Mouse (Mus musculus) embryonic facial prominence, embryonic 13.5 days (tissue): ENCODE results near the gene Tnfsf12. TPM values are rescaled to one million over a fixed set of nuclear protein-coding genes. Genes with fewer than 3 reads are reported as not detected.

Experiments used
- ATAC-seq: fragments of 200-750 bp; cut with Nextera tagmentation; 2 replicates; pipeline ENCODE4 v1.8.0; 2017; ENCODE audit warnings: low read depth; ENCODE audit not compliant: insufficient number of reproducible peaks, insufficient read depth, low FRiP score, low TSS enrichment
- H3K27ac ChIP-seq: fragments of 300-500 bp; sonication (generic); 2 replicates; pipeline ENCODE4 v1.5.1; 2015; ENCODE audit warnings: moderate library complexity, mild to moderate bottlenecking, inconsistent platforms
- H3K27me3 ChIP-seq: fragments of 300-500 bp; sonication (generic); 2 replicates; pipeline ENCODE4 v1.6.1; 2015; ENCODE audit warnings: mild to moderate bottlenecking, inconsistent platforms
- H3K36me3 ChIP-seq: fragments of 300-500 bp; sonication (generic); 2 replicates; pipeline ENCODE4 v1.6.1; 2015; ENCODE audit warnings: mild to moderate bottlenecking, inconsistent platforms
- H3K4me1 ChIP-seq: fragments of 300-500 bp; sonication (generic); 2 replicates; pipeline ENCODE4 v1.6.1; 2015; ENCODE audit warnings: inconsistent platforms
- H3K4me2 ChIP-seq: fragments of 300-500 bp; sonication (generic); 2 replicates; pipeline ENCODE4 v1.6.1; 2015; ENCODE audit warnings: moderate library complexity, mild to moderate bottlenecking, inconsistent platforms
- H3K4me3 ChIP-seq: fragments of 300-500 bp; sonication (generic); 2 replicates; pipeline ENCODE4 v1.5.1; 2015; ENCODE audit warnings: mild to moderate bottlenecking, inconsistent platforms
- H3K9ac ChIP-seq: fragments of 300-500 bp; sonication (generic); 2 replicates; pipeline ENCODE4 v1.6.1; 2015; ENCODE audit warnings: mild to moderate bottlenecking, inconsistent platforms
- H3K9me3 ChIP-seq: fragments of 300-500 bp; sonication (generic); 2 replicates; pipeline ENCODE4 v1.6.1; 2016; ENCODE audit warnings: inconsistent platforms
- WGBS: fragments of 180-500 bp; shearing (Covaris S2); methylation state at CpG from one replicate; pipeline ENCODE4 v1.1.7; 2015; ENCODE audit warnings: mixed read lengths; 5-methylcytosine and 5-hydroxymethylcytosine counted together
- polyA plus RNA-seq: library from polyadenylated mRNA; unstranded; fragments of >200 nt; fragmentation: Nextera tagmentation; extraction: Ambion mirVana; gene quantifications from 2 replicates; pipeline ENCODE4 v1.2.1, GENCODE M21; 2015

Tnfsf12 gene
- polyA plus RNA-seq, 1 experiment from 2014 or later, result 6.4 TPM

- Histone ChIP-seq H3K4me1 (peaks cover 23% of the 10 kb centered on the region), H3K9me3 (no peaks in the 10 kb centered on the region), H3K4me2 (peak within 1 kb of the TSS; percentile 87), H3K4me3 (peak within 1 kb of the TSS; percentile 100), H3K27ac (peak within 1 kb of the TSS; percentile 98), H3K9ac (peak within 1 kb of the TSS; percentile 100), H3K36me3 (peaks cover 77% of the 10 kb centered on the region), H3K27me3 (no peaks in the 10 kb centered on the region)
- WGBS, result under 1% methylated on average over 36 of the region's 36 CpGs
- ATAC-seq, result peak; percentile 98
Measured at GRCm38 (mm10) chr11:69672211-69672706, 23.4 kb downstream of the Tnfsf12 start, which contains the start of gene Eif4a1. Eif4a1 (minus strand) TSS chr11:69672423.

GRCm38 (mm10) chr11:69671726-69672124, 23.9 kb downstream of the Tnfsf12 start:
- Histone ChIP-seq H3K27me3 (no peaks in the 10 kb centered on the region), H3K4me2 (peak overlapping the region; percentile 87), H3K9ac (peak overlapping the region; percentile 100), H3K4me1 (peaks cover 23% of the 10 kb centered on the region), H3K4me3 (peak overlapping the region; percentile 100), H3K27ac (peak overlapping the region; percentile 98), H3K36me3 (peaks cover 75% of the 10 kb centered on the region), H3K9me3 (no peaks in the 10 kb centered on the region)
- under 1% methylated on average over 43 of the region's 43 CpGs for WGBS
- peak; percentile 2; the same call in 1 of the 2 replicates for ATAC-seq

- Histone ChIP-seq H3K27me3 (no peaks in the 10 kb centered on the region), H3K9me3 (no peaks in the 10 kb centered on the region), H3K4me2 (peak overlapping the region; percentile 87), H3K27ac (peak overlapping the region; percentile 98), H3K4me1 (peaks cover 23% of the 10 kb centered on the region), H3K36me3 (peaks cover 75% of the 10 kb centered on the region), H3K4me3 (peak overlapping the region; percentile 100), H3K9ac (peak overlapping the region; percentile 100)
- under 1% methylated on average over 58 of the region's 61 CpGs for WGBS
- ATAC-seq, result peak; percentile 59
Measured at GRCm38 (mm10) chr11:69670786-69671725, 24.6 kb downstream of the Tnfsf12 start.

GRCm38 (mm10) chr11:69666665-69667005, 29.0 kb downstream of the Tnfsf12 start:
- H3K36me3 ChIP-seq, result peaks cover 70% of the 10 kb centered on the region
- peaks cover 29% of the 10 kb centered on the region for H3K4me1 ChIP-seq
- no peak overlapping the region for H3K9ac ChIP-seq
- H3K4me2 ChIP-seq, result no peak overlapping the region
- no peaks in the 10 kb centered on the region for H3K9me3 ChIP-seq
- no peaks in the 10 kb centered on the region for H3K27me3 ChIP-seq
- ATAC-seq, result no peak
- H3K4me3 ChIP-seq, result no peak overlapping the region
- whole genome bisulfite sequencing, result 81% methylated on average over 3 of the region's 3 CpGs
- H3K27ac ChIP-seq, result no peak overlapping the region

- Histone ChIP-seq H3K4me2 (no peak within 1 kb of the TSS), H3K4me3 (no peak within 1 kb of the TSS), H3K36me3 (peaks cover 70% of the 10 kb centered on the region), H3K9me3 (no peaks in the 10 kb centered on the region), H3K27ac (peak within 1 kb of the TSS; percentile 44; the same call in 1 of the 2 replicates), H3K4me1 (peaks cover 34% of the 10 kb centered on the region), H3K9ac (no peak within 1 kb of the TSS), H3K27me3 (no peaks in the 10 kb centered on the region)
- WGBS, result 26% methylated on average over 7 of the region's 7 CpGs
- ATAC-seq, result no peak
Measured at GRCm38 (mm10) chr11:69665961-69666664, 29.5 kb downstream of the Tnfsf12 start, which contains the start of gene Cd68. Cd68 (minus strand) TSS chr11:69666153.

- H3K27ac ChIP-seq, result peak overlapping the region; percentile 44; the same call in 1 of the 2 replicates
- WGBS, result 74% methylated on average over 9 of the region's 9 CpGs
- ATAC-seq, result no peak
Measured at GRCm38 (mm10) chr11:69665457-69665960, 30.1 kb downstream of the Tnfsf12 start.

GRCm38 (mm10) chr11:69664841-69665240, 30.8 kb downstream of the Tnfsf12 start:
- Histone ChIP-seq H3K9me3 (no peaks in the 10 kb centered on the region), H3K4me1 (peaks cover 27% of the 10 kb centered on the region), H3K27me3 (no peaks in the 10 kb centered on the region), H3K9ac (no peak overlapping the region), H3K36me3 (peaks cover 60% of the 10 kb centered on the region), H3K4me3 (no peak overlapping the region), H3K4me2 (no peak overlapping the region), H3K27ac (no peak overlapping the region)
- 90% methylated on average over 7 of the region's 7 CpGs for WGBS
- no peak for ATAC-seq

More at GRCm38 (mm10) chr11:69665457-69665960, 30.1 kb downstream of the Tnfsf12 start:
- Histone ChIP-seq H3K36me3 (peaks cover 67% of the 10 kb centered on the region), H3K4me1 (peaks cover 34% of the 10 kb centered on the region), H3K4me2 (no peak overlapping the region), H3K27me3 (no peaks in the 10 kb centered on the region), H3K4me3 (no peak overlapping the region), H3K9ac (no peak overlapping the region), H3K9me3 (no peaks in the 10 kb centered on the region)

- peaks cover 56% of the 10 kb centered on the region for H3K36me3 ChIP-seq
- H3K27me3 ChIP-seq, result no peaks in the 10 kb centered on the region
- H3K9ac ChIP-seq, result no peak overlapping the region
- no peaks in the 10 kb centered on the region for H3K9me3 ChIP-seq
- ATAC-seq, result no peak
- H3K27ac ChIP-seq, result peak overlapping the region; percentile 98; the same call in 1 of the 2 replicates
- H3K4me3 ChIP-seq, result no peak overlapping the region
- WGBS, result 88% methylated on average over 6 of the region's 6 CpGs
- peaks cover 18% of the 10 kb centered on the region for H3K4me1 ChIP-seq
- peak overlapping the region; percentile 61; the same call in 1 of the 2 replicates for H3K4me2 ChIP-seq
Measured at GRCm38 (mm10) chr11:69663795-69664194, 31.9 kb downstream of the Tnfsf12 start.

GRCm38 (mm10) chr11:69662967-69663671, 32.5 kb downstream of the Tnfsf12 start:
- no peaks in the 10 kb centered on the region for H3K9me3 ChIP-seq

GRCm38 (mm10) chr11:69662213-69662966, 33.3 kb downstream of the Tnfsf12 start, which contains the start of gene Mpdu1:
Mpdu1 (minus strand) TSS chr11:69662642.
- under 1% methylated on average over 48 of the region's 48 CpGs for WGBS
- H3K27ac ChIP-seq, result peak within 1 kb of the TSS; percentile 98
- peak within 1 kb of the TSS; percentile 74 for H3K9ac ChIP-seq
- H3K4me2 ChIP-seq, result peak within 1 kb of the TSS; percentile 61
- no peaks in the 10 kb centered on the region for H3K9me3 ChIP-seq
- peaks cover 56% of the 10 kb centered on the region for H3K36me3 ChIP-seq
- H3K4me1 ChIP-seq, result peaks cover 16% of the 10 kb centered on the region
- H3K4me3 ChIP-seq, result peak within 1 kb of the TSS; percentile 57
- ATAC-seq, result peak; percentile 92
- H3K27me3 ChIP-seq, result no peaks in the 10 kb centered on the region

More at GRCm38 (mm10) chr11:69662967-69663671, 32.5 kb downstream of the Tnfsf12 start:
- no peak for ATAC-seq
- 72% methylated on average over 13 of the region's 13 CpGs for WGBS
- H3K4me1 ChIP-seq, result peaks cover 16% of the 10 kb centered on the region
- peak overlapping the region; percentile 57 for H3K4me3 ChIP-seq
- H3K27me3 ChIP-seq, result no peaks in the 10 kb centered on the region
- peaks cover 56% of the 10 kb centered on the region for H3K36me3 ChIP-seq
- peak overlapping the region; percentile 98 for H3K27ac ChIP-seq
- peak overlapping the region; percentile 74 for H3K9ac ChIP-seq
- peak overlapping the region; percentile 61 for H3K4me2 ChIP-seq
